Mouse (Mus musculus): Measurements from ENCODE around the gene Psma3. TPM values are rescaled to one million over a fixed set of nuclear protein-coding genes. Genes with fewer than 3 reads are reported as not detected.
A peak's percentile ranks its signal among the peaks of the same experiment; 100 is the strongest.

Psma3 gene
- polyA plus RNA-seq (2015; fragmentation: Nextera tagmentation; extraction: Ambion mirVana), result 492 and 509 TPM in 2 replicates

DNA sequence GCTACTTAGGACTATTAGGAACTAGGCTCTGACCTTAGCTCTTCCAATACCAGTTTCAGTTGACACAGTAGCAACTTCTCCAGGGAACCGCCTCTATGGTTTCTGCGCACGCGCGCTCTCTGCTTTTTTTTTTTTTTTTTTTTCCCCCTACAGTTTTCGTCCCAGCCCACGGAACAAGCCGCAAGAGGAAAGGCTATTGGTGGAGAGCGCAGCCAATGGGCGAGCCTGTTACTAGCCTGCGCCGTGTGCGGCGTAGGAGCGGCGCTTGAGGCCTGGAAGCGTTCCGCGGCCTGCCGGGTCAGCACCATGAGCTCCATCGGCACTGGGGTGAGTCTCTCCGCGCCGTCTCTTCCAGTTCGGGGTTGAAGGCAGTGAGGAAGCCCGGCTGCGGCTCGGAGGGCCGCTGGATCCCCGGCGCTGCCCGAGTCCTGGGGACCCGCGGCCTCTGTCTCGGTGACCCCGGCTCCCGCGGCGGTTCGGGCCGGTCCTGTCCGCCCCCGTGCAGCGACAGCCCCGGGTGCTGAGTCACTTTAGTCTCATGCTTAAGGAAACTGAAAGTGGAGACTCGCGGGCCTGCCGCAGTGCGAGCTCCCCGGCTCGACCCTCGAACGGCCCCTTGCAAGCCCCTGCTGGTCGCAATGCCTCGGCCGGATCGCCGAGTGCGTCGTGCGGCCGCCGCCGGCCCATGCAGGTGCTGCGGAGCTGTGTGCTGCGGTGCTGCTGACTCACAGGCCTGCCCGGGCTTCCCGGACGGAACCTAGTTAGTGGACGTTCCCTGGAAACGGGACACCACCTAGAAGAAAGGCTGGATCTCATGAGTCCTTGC, at the start of gene Psma3:
Psma3 (plus strand) TSS at position 181 of the 826 bp plus-strand sequence.
- peak; percentile 99 for ATAC-seq (ENCODE audit: low FRiP score, low read depth)
- peak within 1 kb of the TSS; percentile 83 for H3K4me2 ChIP-seq
- peaks cover 10% of the 10 kb centered on the region; the same call in 1 of the 2 replicates for H3K36me3 ChIP-seq
- H3K9me3 ChIP-seq, result no peaks in the 10 kb centered on the region
- peak within 1 kb of the TSS; percentile 97 for H3K27ac ChIP-seq (replicated peaks)
- under 1% methylated on average over 70 of the region's 71 CpGs for WGBS
- H3K4me1 ChIP-seq (replicated peaks), result peaks cover 14% of the 10 kb centered on the region
- peak within 1 kb of the TSS; percentile 95 for H3K4me3 ChIP-seq
- H3K9ac ChIP-seq, result peak within 1 kb of the TSS; percentile 98
- H3K27me3 ChIP-seq, result no peaks in the 10 kb centered on the region

DNA sequence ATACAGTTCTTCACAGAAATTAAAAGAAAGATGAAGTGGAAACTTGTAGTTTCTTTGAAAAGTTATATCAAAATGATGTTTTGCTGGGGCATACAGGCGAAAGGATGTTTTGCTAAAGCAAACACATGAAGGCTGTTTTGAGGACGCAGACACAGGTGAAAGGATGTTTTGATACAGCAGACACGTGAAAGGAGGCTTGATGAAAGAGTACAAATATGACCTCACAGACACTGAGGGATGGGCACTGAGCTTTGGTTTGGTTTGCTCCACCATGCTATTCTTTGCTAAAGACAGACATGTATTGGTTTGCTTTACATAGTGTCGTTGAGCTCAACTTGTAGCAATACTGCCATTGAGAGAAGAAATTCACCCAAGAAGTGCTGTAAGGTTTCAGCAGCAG, 44.6 kb upstream of the Psma3 start:
- Histone ChIP-seq H3K9me3 (no peaks in the 10 kb centered on the region), H3K36me3 (no peaks in the 10 kb centered on the region), H3K4me3 (no peak overlapping the region), H3K9ac (no peak overlapping the region), H3K4me1 (replicated peaks) (no peaks in the 10 kb centered on the region), H3K4me2 (no peak overlapping the region), H3K27ac (replicated peaks) (no peak overlapping the region), H3K27me3 (no peaks in the 10 kb centered on the region)
- 90% methylated on average over 4 of the region's 4 CpGs for WGBS
- ATAC-seq (ENCODE audit: low FRiP score, low read depth), result no peak

DNA sequence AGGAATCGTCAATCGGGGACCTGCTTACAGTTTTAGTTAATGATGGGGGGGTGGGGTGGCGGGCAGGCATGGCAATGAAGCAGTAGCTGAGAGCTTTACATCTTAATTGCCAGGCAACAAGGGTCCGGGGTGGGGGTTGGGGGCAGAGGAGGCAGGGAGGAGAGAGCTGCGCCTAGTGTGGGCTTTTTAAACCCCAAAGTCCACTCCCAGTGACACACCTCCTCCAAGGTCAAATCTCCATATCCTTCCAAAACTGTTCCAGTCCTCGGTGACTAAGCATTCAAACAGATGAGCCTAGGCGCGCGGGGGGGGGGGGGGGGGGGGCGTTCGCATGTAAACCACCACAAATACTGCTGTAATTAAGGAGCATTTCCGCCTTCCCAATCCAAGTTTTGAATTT, 37.3 kb upstream of the Psma3 start:
- H3K4me1 ChIP-seq (replicated peaks), result peaks cover 11% of the 10 kb centered on the region

DNA sequence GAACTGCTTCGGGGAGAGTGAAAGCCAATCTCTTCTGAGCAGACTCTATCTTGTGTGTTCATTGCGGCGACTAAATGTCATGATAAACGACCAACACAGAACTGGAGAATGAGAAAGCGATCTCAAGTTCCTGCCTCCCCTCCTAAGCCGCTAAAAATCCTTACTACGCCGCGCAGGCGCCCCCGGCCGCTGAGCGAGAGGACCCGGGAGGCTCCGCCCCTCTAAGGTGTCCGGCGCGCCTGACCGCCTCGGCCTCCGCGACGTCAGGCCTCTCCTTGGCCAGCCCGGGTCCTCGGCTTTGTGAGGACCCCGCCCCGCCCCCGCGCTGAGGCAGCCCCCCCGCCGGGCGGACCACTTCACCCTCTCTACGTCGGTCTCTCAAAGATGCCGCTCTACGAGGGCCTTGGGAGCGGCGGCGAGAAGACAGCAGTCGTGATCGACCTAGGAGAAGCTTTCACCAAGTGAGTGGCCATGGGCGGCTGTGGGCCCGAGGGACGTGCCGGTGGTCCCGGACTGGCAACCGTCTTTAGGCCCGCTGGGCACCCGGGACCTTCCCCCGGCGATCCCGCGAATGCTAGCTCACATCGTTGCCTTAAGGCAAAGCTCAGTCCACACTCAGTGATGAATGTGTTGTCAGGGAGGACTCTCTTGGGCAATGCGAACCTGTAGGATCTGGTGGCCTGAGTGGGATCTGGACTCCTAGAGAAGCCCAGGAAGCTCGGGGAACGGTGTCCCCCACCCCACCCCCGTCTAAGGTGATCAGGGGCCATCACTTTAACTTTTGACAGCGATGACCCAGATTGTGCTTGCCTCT, 36.6 kb upstream of the Psma3 start, which contains the start of gene Actr10:
Actr10 (plus strand) TSS at position 287 of the 814 bp plus-strand sequence.
- Histone ChIP-seq H3K4me2 (peak within 1 kb of the TSS; percentile 61), H3K4me1 (replicated peaks) (peaks cover 11% of the 10 kb centered on the region), H3K36me3 (peaks cover 12% of the 10 kb centered on the region), H3K27me3 (no peaks in the 10 kb centered on the region), H3K9ac (peak within 1 kb of the TSS; percentile 87), H3K9me3 (no peaks in the 10 kb centered on the region), H3K27ac (replicated peaks) (peak within 1 kb of the TSS; percentile 88), H3K4me3 (peak within 1 kb of the TSS; percentile 87)
- WGBS, result under 1% methylated on average over 59 of the region's 59 CpGs
- ATAC-seq (ENCODE audit: low FRiP score, low read depth), result peak; percentile 96

More for the DNA sequence above, 37.3 kb upstream of the Psma3 start:
- 21% methylated on average over 10 of the region's 12 CpGs for WGBS
- Histone ChIP-seq H3K36me3 (peaks cover 7% of the 10 kb centered on the region; the same call in 1 of the 2 replicates), H3K4me2 (peak overlapping the region; percentile 61), H3K27ac (replicated peaks) (peak overlapping the region; percentile 88), H3K9ac (peak overlapping the region; percentile 87), H3K4me3 (peak overlapping the region; percentile 87), H3K27me3 (no peaks in the 10 kb centered on the region), H3K9me3 (no peaks in the 10 kb centered on the region)
- ATAC-seq (ENCODE audit: low FRiP score, low read depth), result peak; percentile 27; the same call in 1 of the 2 replicates

DNA sequence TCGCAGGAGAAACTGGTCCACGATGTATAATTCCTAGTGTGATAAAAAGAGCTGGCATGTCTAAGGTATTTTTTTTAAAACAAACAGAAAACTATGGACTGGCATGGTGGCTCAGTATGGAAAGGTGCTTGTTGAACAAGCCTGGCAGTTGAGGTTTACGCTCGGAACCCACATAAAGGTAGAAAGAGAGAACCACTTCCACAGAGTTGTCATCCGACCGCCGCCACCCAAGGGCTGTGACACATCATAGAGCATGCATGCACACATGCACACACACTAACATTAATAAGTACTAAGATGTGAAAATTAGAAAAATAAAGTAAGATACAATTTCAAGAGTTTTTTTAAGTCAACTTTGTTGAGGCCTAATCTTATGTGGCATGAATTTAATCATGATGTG, 33.6 kb upstream of the Psma3 start:
- Histone ChIP-seq H3K36me3 (peaks cover 31% of the 10 kb centered on the region), H3K27me3 (no peaks in the 10 kb centered on the region), H3K4me2 (no peak overlapping the region), H3K4me1 (replicated peaks) (peaks cover 11% of the 10 kb centered on the region), H3K9me3 (no peaks in the 10 kb centered on the region), H3K9ac (no peak overlapping the region), H3K27ac (replicated peaks) (no peak overlapping the region), H3K4me3 (no peak overlapping the region)
- 98% methylated on average over 7 of the region's 7 CpGs for WGBS
- no peak for ATAC-seq (ENCODE audit: low FRiP score, low read depth)

DNA sequence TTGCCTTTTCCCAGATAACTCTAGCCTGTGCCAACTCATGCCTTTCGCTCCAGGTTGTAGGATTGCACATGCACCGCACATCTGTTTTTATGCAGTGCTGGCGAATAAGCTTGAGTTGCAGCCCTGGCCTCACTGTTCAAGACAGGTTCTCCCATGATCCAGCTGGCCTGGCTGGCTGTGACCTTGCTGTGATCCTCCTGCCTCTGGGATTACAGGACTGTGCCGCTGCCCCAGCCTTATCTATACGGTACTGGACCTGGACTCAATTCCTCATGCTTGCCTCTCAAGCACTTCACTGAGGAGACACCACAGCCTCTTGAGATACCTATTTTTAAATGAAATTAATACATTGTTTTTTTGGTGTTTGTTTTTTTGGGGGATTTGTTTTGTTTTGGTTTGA, 30.2 kb upstream of the Psma3 start:
- Histone ChIP-seq H3K36me3 (peaks cover 52% of the 10 kb centered on the region), H3K27me3 (no peaks in the 10 kb centered on the region), H3K4me2 (no peak overlapping the region), H3K9ac (no peak overlapping the region), H3K27ac (replicated peaks) (no peak overlapping the region), H3K4me1 (replicated peaks) (peaks cover 6% of the 10 kb centered on the region), H3K4me3 (no peak overlapping the region), H3K9me3 (no peaks in the 10 kb centered on the region)
- ATAC-seq (ENCODE audit: low FRiP score, low read depth), result no peak
- WGBS, result 95% methylated on average over 5 of the region's 5 CpGs

DNA sequence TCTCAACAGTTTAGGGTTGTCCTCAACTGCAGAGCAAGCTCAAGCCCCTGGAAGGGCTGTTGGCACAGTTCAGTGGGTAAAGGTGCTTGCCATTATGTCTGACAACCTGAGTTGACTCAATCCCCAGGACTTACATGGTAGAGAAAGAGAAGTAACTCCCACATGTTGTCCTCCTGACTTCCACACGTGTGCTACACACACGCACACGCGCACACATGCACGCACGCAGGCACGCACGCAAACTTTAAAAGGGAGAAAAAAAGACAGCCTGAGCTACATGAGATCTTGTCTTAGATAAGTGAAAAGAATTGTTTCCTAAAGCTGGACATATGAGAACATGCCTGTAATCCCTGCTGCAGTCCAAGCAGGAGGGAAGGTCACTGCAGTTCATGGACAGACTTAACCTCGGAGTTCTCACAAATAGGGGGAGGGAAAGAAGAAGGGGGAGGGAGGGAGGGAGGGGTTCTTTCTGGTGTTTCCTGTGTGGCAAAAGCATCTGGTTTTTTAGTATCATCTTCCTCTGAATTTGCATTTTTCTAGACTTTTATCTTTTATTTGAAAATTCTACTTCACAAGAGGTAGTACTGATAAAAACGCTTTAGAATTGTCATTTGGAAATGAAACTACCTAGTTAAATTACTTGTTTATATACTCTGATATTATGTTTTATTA, 27.7 kb upstream of the Psma3 start:
- Histone ChIP-seq H3K27me3 (no peaks in the 10 kb centered on the region), H3K4me2 (no peak overlapping the region), H3K27ac (replicated peaks) (no peak overlapping the region), H3K4me1 (replicated peaks) (no peaks in the 10 kb centered on the region), H3K4me3 (no peak overlapping the region), H3K9ac (no peak overlapping the region), H3K36me3 (peaks cover 61% of the 10 kb centered on the region), H3K9me3 (no peaks in the 10 kb centered on the region)
- no peak for ATAC-seq (ENCODE audit: low FRiP score, low read depth)
- WGBS, result 94% methylated on average over 10 of the region's 10 CpGs

DNA sequence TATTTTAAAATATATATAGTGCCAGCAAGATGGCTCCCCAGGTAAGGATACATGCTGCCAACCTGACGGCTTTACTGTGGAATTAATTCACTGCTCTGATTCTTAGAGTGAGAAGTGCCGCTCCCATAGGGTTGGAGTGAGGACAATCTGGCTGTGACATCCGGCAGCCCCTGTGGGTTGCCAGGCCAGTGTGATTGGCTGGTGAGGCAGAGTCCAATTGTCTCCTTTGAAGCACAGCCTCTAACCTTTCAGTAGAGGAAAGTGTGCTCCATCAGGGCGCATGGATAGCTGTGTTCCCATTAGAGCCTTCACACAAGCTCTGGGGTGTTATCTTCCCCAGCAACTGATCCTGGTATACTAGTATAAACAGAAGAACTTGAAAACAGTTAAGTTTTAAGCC, 15.8 kb upstream of the Psma3 start:
- H3K9ac ChIP-seq, result no peak overlapping the region
- ATAC-seq (ENCODE audit: low FRiP score, low read depth), result no peak
- H3K36me3 ChIP-seq, result peaks cover 75% of the 10 kb centered on the region
- H3K4me1 ChIP-seq (replicated peaks), result no peaks in the 10 kb centered on the region
- 83% methylated on average over 4 of the region's 4 CpGs for WGBS
- no peaks in the 10 kb centered on the region for H3K9me3 ChIP-seq
- no peak overlapping the region for H3K27ac ChIP-seq (replicated peaks)
- no peak overlapping the region for H3K4me3 ChIP-seq
- no peaks in the 10 kb centered on the region for H3K27me3 ChIP-seq
- H3K4me2 ChIP-seq, result no peak overlapping the region

DNA sequence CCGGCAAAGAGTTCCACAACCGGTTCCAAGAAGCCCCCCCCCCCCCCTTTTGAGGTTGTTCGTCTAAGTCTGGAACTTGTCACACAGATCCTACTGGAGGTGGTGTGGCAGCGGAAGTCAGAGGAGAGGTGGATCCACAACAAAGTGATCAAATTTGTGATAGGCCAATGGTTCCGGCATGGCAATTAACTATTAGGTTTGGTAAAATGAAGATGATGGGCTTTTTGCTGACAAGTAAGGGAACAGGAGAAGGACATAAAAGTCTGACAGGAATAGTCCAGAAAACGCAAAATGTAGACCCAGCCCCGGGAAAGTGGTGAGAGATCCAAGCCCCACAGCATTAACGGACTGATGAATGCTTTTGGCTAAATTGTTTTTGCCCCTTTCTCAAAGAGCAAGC, 6.8 kb upstream of the Psma3 start:
- Histone ChIP-seq H3K4me3 (peak overlapping the region; percentile 67), H3K27me3 (no peaks in the 10 kb centered on the region), H3K36me3 (peaks cover 18% of the 10 kb centered on the region), H3K4me1 (replicated peaks) (peaks cover 7% of the 10 kb centered on the region), H3K4me2 (peak overlapping the region; percentile 68), H3K27ac (replicated peaks) (peak overlapping the region; percentile 92), H3K9me3 (no peaks in the 10 kb centered on the region), H3K9ac (peak overlapping the region; percentile 63)
- ATAC-seq (ENCODE audit: low FRiP score, low read depth), result no peak; the same call in 1 of the 2 replicates
- 49% methylated on average over 8 of the region's 8 CpGs for WGBS

DNA sequence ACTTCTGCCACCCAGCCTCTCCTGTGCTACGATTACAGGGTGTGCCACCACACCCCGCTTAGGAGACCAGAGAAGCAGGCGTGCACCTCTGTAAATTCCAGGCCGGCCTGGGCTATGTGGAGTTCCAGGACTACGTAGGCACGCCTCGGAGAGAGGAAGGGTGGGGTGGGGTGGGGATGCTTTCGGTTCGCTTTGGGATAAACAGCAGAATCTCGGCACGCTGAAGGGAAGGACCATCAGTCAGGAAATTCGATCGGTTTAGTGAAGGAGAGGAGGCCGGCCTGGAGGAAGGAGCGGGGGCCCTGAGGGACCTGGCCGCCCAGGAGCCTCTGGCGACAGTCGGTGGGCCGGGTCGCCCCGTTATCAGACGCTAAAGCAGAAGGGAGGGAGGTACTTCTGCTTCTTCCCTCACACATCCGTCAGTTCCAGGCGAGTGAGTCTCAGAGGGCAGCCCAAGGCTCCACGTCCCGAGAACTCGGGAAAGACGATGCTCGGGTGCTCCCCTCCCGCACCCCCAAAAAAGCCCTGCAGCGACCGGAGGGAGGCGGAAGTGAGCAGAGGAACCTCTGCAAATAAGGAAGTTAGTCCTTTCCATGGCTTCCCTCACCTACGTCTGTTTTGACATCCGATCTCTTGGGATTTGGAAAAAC, 6.2 kb upstream of the Psma3 start:
- peaks cover 7% of the 10 kb centered on the region for H3K4me1 ChIP-seq (replicated peaks)
- peak overlapping the region; percentile 63 for H3K9ac ChIP-seq
- H3K27ac ChIP-seq (replicated peaks), result peak overlapping the region; percentile 92
- peak; percentile 84 for ATAC-seq (ENCODE audit: low FRiP score, low read depth)
- H3K9me3 ChIP-seq, result no peaks in the 10 kb centered on the region
- H3K4me2 ChIP-seq, result peak overlapping the region; percentile 68
- 0% methylated on average over 35 of the region's 35 CpGs for WGBS
- peaks cover 14% of the 10 kb centered on the region for H3K36me3 ChIP-seq
- no peaks in the 10 kb centered on the region for H3K27me3 ChIP-seq
- H3K4me3 ChIP-seq, result peak overlapping the region; percentile 67

DNA sequence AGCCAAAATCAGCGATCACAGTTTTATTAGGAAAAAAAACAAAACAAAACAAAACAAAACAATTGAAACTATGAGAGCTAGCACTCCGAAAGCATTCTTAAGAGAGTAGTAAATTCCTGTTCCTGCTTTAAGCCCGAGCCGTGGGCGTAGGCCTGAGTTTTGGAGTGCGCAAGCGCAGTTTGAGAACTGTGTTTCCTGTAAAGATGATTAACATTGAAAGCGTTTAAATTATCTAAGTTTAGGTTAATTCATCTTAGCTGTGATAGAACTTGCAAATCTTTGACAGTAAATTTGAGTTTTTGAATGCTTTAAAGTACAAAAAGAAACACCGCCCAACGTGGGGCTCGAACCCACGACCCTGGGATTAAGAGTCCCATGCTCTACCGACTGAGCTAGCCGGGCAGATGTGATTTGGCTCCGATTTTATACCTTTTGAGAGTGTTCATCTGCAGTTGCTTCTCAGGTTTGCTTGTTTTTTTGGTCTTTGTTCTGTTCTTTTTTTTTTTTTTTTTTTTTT, 5.6 kb upstream of the Psma3 start:
- peak overlapping the region; percentile 67 for H3K4me3 ChIP-seq
- under 1% methylated on average over 15 of the region's 15 CpGs for WGBS
- H3K9me3 ChIP-seq, result no peaks in the 10 kb centered on the region
- peaks cover 10% of the 10 kb centered on the region for H3K36me3 ChIP-seq
- peak; percentile 64 for ATAC-seq (ENCODE audit: low FRiP score, low read depth)
- H3K9ac ChIP-seq, result peak overlapping the region; percentile 63
- H3K27me3 ChIP-seq, result no peaks in the 10 kb centered on the region
- H3K27ac ChIP-seq (replicated peaks), result peak overlapping the region; percentile 92
- peak overlapping the region; percentile 68 for H3K4me2 ChIP-seq
- peaks cover 7% of the 10 kb centered on the region for H3K4me1 ChIP-seq (replicated peaks)

All from hindbrain, embryonic 15.5 days (tissue).